Comparison of ENCODE assay signal across 17 mouse cellular contexts in the genomic region with DNA sequence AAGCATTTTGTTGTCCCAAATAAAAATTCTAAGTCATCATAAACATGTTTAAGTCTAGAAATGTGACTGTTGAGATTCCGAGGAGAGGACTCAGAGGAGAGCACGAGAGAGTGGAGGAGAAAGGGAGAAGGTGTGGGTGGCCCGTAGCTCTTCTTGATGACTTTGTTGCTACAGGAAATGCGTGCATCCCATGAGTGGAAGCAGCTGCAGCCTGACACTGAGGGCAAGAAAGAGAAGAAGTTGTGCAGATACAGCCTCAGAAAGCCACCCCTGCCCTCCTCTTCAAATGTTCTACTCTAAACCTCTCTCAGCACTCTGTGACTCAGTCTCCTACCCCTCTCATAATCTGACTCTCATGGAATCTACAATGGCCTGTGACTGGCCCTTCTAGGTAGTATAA.
"Had no signal": no experiment of that assay in that cellular context is flagged by ENCODE, and none has a peak within 500 bp of the region (broad histone marks: within the 10 kb centered on the region; RNA-seq: fewer than 3 reads in every experiment).

No protein-coding gene starts in this region.

- ATAC-seq: lung, postnatal 0 days; midbrain, embryonic 13.5 days; midbrain, embryonic 15.5 days had no signal

- H3K9ac ChIP-seq: lung, embryonic 15.5 days; midbrain, embryonic 13.5 days; midbrain, embryonic 15.5 days; neural tube, embryonic 12.5 days; stomach, embryonic 15.5 days had no signal

- H3K36me3 ChIP-seq: lung, embryonic 15.5 days; midbrain, embryonic 13.5 days; midbrain, embryonic 15.5 days; neural tube, embryonic 12.5 days; stomach, embryonic 15.5 days had no signal

- H3K4me3 ChIP-seq: lung, embryonic 15.5 days; megakaryocyte, embryonic 14.5 days; midbrain, embryonic 13.5 days; midbrain, embryonic 15.5 days; neural tube, embryonic 12.5 days; stomach, embryonic 15.5 days had no signal

- H3K4me1 ChIP-seq: lung, embryonic 15.5 days; megakaryocyte, embryonic 14.5 days; midbrain, embryonic 13.5 days; midbrain, embryonic 15.5 days; neural tube, embryonic 12.5 days; stomach, embryonic 15.5 days had no signal

- H3K4me2 ChIP-seq: lung, embryonic 15.5 days; midbrain, embryonic 11.5 days; midbrain, embryonic 13.5 days; midbrain, embryonic 15.5 days; neural tube, embryonic 12.5 days; stomach, embryonic 15.5 days had no signal

- DNase-seq: lung, adult 2 months; lung, postnatal 14 days; lung, postnatal 36 days; right cerebral cortex, postnatal 14 days; thymus, adult 2 months; thymus, postnatal 25 days; thymus, postnatal 4 days had no signal

- H3K27me3 ChIP-seq: lung, embryonic 15.5 days; megakaryocyte, embryonic 14.5 days; midbrain, embryonic 13.5 days; midbrain, embryonic 15.5 days; neural tube, embryonic 12.5 days; stomach, embryonic 15.5 days had no signal

- H3K9me3 ChIP-seq: lung, embryonic 15.5 days; midbrain, embryonic 13.5 days; midbrain, embryonic 15.5 days; neural tube, embryonic 12.5 days; stomach, embryonic 15.5 days had no signal

- H3K27ac ChIP-seq: lung, embryonic 15.5 days; macrophage; midbrain, embryonic 13.5 days; midbrain, embryonic 15.5 days; neural tube, embryonic 12.5 days; stomach, embryonic 15.5 days; stomach, postnatal 0 days had no signal
